Mouse (Mus musculus) heart, postnatal 4 days (tissue): Measurements from ENCODE around the gene Mn1. TPM values are rescaled to one million over a fixed set of nuclear protein-coding genes. Genes with fewer than 3 reads are reported as not detected.

Source experiments
- DNase-seq: peaks from one replicate; pipeline ENCODE4 v3.0.0; 2021
- total RNA-seq, 2 experiments: library from RNA; stranded (reverse); gene quantifications; 2 replicates each; pipeline ENCODE4 v1.2.3; 2021

Mn1 gene
- total RNA-seq, 2 experiments from 2014 or later, result 16.5 to 17.7 TPM

DNA sequence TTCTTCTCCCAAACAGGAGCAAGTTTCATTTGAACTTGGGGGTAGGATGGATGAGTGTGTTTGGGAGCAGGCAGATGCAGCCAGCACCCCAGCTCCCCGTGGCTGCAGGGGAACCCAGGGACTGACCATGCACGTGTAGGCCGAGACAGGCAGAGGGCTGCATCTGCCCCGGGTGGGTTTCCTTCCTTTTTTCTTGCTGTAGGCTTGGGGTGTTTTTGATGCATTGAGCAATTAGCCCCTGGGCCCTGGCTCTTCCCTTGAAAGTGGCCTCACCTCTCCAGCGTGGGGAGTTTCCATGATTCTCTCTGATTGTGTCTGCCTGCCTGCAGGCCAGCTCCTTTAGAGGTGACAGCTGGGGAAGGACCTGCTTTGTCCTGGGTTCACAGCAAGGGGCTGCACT, 15.7 kb downstream of the Mn1 start:
- no peak for DNase-seq

DNA sequence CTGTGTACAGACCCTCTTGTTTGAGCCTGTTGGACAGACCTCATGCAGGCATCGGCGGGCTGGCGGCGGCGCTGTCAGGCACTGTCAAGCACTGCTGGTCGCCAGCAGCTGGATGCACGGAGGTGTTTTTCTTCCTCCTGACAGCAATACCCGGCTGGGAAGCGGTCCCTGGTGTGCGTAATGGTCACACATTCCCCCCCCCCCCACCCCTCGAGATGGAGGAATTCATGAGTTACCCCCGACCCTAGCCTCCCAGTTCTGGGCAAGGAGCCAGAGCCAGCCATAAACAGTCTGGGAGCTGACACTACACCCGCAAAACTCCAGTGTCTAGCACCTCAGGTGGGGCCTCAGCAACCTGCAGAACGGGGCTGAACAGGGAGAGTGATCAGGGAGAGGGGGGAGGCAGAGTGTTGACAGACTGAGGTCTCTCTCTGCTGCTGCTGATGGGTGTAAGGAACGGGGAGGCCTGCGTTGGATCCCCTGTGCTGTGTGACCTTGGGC, 17.2 kb downstream of the Mn1 start:
- DNase-seq, result no peak

DNA sequence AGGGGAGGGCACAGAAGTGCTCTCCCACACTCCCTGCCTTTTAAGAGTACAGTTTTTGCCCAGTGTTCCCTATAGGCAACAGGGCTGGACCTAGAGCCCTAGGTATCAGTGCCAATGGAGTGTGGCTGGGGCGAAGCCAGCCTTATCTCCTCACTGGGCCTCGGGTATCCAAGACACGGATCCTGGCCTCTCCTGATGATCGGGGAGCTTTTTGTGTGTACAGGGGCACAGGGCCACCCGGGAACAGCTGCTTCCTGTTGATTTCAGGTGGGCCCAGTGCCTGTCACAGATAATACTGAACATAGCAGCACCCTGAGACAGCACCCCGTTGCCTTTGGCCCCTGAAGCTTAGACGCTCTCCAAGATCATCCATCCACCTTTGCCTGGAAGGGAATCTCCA, 19.1 kb downstream of the Mn1 start:
- no peak for DNase-seq

DNA sequence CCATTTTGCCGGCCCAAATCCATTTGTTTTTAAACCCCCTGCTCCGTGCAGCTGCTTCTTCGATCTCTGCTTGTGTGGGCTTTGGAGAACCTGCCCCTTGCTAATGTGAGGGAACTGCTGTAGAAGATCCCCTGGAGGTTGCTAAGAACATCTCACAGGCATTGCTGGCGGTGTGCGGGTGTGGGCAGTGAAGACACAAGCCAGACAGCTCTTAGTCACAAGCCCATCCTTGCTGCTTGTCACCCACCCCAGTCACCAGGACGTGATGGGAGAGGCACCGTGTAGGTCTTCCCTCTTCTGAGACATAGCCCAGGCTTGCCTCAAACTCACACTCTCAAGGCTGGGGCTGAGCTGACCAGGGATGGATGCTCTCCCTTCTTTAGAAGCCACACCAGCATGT, 20.0 kb downstream of the Mn1 start:
- DNase-seq, result no peak

DNA sequence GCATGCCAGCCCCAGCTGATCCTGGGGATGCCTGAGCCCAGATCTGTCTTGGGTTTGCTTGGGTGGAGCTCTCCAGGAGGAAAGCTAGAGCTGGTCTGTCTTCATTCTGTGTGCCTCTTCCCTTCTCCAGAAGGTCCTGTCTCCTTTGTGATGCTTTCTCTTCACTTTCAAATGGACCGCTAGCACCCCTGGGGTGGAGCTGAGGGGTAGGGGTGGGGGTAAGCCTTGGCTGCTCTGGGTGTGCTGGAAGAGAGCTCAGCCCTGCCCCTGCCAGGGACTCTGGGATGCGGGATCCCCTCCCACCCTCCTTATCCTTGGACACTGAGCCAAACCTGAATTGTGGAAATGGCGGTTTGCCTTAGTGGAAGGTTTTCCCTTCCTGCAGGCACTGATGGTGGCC, 21.2 kb downstream of the Mn1 start:
- DNase-seq, result no peak

DNA sequence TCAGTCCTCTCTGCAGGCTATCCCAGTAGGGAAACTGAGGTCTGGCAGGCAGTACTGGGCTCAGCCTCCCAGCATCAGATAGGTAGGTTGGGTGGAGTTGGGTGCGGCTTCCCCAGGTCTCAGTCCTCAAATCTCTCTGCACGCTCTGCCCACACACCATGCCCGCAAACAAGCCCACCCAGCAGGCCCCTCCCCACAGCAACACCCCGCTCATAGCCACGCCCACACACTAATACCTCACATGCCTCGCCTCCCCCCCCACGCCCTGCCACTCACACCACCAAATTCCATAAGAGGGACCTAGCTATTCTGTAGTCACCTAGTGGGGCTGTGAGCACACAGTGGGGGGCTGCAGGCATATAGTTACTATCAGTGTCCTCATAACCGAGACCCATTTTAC, 21.7 kb downstream of the Mn1 start:
- DNase-seq, result no peak

DNA sequence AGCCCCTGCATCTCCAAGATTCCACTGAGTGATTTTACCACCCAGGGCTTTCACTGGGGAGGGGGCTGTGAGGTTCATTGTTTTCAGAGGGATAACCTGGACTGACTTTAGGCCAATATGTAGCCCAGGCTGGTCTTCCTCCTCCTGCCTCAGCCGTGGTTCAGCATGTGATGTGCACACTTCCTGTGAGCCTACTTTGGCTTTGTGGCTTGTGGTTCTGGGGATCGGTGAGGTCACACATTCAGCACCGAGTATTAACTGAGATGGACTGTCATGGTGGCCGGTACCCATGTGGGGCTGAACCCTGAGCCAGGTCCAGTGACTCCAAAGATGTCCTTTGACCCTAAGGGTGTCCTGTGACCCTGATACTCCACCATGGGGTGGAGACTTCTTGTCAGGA, 23.1 kb downstream of the Mn1 start:
- no peak for DNase-seq

DNA sequence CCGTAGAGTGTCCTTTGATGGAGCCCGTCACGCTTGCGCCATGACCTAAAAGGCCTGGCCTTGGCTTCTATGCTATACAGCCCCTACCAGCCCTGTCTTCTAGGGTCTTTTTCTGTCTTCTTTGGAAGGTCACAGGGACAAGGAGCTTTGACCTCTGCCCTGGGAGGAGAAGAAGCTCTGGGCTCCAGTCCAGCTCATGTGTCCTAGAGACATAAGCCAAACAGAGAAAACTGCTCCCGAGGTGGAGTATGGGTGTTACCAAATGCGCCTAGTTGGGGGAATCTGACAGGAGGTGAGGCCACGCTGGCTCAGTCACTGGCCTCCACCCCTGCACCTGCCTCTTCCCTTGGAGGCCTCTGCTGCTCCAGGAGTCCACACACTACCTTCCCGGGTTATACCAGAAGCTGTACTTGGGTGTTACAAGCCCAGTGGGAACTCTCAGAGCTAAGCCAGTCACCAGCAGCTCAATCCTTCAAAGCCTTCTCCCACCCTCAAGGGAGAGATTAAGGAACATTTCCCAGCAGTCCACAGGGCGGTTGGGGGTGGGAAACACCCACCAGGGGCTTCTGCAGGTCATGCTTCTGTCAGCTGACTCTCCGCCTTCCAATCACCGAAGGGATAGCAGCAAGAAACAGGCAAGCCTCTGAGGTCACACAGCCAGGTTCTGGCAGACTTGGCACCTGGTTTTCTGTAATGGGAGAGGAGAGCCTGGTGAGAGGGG, 25.1 kb downstream of the Mn1 start:
- DNase-seq, result no peak

DNA sequence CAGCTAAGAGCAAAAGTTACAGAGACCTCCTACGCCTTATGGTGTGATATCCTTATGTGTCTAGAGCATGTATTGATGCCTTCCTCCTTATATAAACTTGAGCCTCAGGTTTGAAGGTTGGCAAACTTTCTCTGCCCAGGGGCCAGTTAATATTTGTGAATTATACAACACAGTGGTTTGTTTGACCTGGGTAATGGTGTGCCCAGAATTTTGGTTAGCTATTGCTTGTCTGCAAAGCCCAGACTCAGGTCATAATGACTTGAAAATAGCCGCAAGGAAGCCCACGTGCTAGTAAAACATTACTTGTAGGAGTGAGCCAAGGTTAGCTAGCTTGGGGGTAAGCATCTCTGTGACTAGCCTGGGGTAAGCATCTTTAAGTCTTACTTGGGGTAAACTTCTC, 26.5 kb downstream of the Mn1 start:
- DNase-seq, result no peak

DNA sequence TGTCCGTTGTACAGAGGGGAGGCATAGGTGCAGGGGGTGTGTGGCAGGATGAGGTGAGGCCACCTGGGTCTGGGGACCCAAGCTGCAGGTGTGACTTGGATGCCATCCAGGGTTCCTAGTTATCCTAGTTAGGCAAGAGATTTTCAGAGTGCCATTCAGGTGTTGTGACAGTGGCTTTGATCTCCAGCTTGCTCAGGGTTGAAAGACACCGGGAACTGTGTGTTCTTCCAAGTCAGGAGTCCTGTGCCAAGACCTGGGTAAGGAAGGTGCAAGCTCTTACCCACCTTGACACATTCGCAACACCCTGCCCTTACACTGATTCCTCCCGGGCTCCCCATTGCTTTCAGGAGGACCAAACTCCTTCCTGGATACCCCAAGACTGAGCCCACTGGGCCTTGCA, 27.2 kb downstream of the Mn1 start:
- DNase-seq, result no peak

DNA sequence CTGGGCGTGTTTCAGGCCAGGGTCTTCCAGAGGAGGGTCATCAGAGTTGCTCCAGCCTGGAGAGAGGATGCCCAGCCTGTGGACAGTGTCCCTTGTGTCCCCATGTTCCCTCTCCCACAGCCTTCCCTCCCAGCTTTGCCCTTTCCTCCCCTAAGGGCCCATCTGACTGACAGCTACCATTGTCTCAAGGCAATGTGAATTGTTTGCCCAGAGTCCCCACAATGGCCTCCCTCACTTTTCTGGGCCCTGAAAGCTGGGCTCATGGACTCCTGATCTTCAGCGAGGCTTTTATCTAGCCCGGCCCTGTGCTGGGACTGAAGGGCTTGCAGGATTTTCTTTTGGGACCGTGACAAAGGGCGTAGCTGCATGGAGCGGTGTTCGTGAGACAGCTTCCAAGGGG, 29.5 kb downstream of the Mn1 start:
- DNase-seq, result no peak

DNA sequence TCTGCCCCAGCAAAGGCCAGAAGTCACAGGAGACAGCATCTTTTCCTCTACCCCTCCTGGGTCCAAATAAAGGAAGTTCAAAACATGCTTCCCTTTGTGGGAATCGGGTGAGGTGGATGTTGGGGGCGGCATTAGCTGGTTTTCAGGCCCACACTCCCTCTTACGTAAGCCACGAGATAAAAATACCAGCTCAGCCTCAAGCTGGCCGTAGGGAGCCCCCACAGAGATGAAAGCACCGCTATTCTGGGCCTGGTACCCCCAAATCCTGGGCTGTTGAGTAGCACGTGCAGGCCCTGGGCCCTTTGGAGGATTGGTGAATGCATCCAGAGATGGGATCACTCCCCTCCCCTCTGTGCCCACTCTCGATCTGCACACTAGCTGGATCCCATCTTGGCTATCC, 32.5 kb downstream of the Mn1 start:
- no peak for DNase-seq

DNA sequence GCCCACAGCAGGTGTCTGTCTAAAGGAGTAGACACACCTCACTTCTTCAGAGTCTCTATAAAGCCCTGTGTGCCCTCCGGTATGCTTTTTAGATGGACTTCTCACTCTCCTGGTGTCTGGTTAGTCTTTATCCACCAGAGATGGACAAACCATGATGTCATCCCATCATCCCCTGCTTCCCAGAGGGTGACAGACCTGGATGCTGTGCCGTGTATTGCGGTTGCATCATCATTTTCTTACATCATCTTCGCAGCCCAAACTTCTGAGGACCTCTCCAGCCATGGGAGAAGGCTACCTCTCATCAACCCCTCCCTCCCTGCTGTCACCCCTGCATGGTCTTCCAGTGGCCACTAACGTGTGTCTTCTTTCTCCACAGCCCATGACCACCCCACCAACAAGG, 37.1 kb downstream of the Mn1 start:
- DNase-seq, result no peak

DNA sequence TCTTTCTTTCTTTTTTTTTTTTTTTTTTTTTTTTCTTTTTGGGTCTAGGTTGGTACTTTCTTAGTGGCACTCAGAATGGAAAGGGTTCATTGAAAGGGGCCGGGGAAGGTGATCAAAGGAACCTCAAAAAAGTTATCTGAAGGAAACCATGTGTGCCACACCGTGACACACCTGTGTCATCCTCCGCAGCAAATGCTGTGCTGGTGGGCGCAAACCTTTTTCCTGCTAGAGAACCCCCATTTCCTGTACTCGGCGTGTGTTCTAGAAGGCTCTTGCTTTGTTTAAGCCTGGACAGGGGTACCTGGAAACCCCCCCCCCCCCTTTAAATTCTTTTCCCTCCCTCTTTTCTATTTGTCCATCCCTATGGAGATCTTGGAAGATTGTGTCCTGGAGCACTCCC, 37.7 kb downstream of the Mn1 start:
- DNase-seq, result no peak

DNA sequence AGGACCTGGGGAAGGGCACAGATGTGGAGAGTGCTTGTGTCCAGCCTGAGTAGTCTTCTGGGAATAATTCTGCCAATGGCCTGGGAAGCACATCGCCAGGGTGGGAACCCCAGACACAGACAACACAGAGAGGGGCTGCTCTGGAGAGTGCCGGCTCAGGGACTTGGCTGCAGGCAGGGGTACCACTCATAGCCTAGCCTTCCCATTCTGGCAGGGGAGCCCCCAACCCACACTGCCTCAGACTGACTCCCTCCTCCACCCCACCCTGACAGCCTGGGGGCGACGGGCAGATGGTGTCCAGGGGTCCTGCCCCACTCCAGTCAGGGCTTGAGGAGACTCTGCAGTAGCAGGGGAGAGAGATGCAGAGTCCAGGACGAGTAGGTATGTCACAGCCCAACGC, 41.5 kb downstream of the Mn1 start:
- no peak for DNase-seq

DNA sequence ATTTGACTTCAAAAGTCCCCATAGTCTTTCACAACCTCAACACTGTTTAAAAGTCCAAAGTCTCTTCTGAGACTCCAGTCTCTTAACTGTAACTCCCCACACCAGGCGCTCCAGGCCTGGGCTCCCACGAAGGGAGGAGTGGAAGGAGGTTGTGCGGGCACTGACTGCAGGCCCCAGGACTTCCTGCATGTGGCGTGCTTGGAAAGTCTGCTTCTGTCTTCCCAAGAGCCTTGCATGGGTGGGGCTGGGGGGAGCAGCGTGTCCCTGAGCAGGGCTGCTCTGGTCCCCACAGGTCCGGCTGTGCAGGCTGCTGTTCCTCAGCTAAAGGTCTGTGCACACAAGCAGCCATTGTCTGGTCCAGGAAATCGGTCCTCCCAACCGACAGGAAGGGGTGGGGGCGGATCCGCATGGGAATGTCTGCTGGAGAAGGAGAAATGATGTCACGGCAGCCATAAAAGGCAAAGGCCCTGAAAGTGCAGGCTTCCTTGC, 48.7 kb downstream of the Mn1 start:
- DNase-seq, result peak; percentile 80

DNA sequence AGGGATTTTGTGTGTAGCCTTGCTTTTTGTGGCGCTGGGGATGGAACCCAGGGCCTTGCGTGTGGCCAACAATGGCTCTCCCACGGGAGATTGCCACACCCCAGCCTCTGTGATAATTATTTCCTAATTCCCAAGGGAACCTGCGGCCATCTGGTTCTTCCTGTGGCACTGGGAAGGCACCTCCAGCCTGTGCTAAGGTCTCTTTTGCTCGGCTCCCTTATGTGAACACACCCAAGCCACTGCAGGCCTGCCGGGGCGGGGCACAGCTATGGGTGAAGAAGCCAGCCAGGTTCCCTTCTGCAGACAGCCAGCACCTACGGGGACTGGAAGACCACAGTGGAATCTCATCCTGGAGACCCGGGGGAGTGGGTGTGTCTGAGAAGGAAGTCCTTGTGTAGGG, 49.3 kb downstream of the Mn1 start:
- peak; percentile 25 for DNase-seq

DNA sequence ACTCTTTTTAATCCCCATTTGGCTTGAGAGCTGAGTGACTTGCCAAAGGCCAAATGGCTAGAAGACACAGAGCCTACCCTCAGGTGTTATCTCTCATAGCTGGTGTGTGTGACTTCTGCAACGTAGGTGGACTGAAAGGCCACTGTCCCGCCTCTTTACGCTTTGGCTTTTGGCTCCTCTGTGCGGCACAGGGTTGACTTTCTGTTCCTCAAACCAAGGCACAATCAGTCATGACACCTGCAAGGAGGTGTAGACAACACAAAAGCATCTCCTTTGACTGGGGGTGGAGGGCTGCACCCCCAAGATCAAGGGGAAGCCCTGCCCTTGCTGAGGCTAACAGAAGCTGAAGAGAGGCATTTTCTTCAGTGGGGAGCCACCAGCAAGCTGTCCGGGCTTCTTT, 50.5 kb downstream of the Mn1 start:
- DNase-seq, result no peak

DNA sequence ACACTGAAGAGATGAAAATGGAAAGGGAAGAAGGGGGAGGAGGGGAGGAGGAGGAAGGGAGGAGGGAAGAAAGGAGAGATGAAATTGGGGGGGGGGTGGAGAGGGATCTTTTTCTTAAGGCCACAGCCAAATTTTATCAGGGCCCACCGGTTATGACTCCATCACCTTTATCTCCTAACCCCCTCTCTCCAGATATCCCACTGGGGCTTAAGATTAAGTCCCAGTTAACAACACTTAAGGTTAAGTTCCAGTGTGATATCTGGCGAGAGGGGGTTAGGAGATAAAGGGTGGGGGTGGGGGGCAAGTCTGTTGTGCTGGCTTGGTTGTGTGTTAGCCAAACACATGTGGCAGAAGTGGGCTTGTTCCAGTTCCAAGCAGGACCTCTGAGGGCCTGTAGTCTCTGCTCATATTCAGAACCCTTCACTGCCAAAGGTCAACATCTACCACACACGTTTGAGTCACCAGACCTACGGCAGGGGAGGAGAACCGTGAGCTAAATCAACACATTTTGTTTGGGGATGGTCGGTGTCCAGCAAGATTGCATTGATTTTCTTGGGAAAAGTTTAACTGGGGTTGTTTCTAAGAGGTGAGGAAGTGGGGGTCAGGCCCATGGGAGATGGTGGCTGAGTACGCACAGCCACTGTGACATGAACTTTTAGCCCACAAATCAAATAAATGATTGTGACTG, 52.2 kb downstream of the Mn1 start:
- no peak for DNase-seq

DNA sequence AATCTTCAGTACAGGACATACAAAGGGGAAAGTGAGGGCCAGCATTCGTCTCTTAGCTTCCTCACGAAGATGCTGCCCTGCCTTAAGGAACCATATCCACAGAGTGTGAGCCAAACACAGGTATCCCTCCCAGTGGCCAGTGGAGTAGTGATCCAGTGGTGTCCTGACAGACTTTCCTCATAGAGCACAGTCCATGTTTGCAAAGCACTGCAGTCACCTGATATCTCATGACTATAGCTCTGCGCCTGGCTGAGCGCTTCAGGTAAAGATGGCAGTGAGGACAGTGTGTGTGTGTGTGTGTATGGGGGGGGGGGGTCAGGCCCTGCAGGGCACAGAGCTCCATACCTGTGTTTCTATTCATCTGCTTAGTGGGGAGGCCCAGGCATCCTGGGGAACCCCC, 53.7 kb downstream of the Mn1 start:
- DNase-seq, result no peak

DNA sequence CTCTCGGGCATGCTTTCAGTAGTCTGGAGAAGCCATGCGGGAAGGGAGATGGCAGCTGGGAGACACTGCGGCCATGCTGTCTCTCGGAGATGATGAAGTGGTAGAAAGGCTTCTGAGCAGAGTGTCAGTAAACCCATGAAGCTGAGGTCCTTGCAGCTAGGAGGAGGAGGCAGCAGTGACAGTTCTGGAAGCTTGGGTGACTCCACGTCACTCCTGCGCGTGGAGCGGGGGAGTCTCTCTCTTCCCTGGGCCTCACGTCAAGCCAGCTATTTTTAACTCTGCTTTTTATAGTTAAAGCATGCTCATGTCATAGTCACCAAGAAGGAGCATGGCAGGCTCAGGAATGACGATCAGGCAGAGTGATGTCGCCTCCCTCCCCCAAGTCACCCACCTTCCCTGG, 56.3 kb downstream of the Mn1 start:
- peak; percentile 62 for DNase-seq

DNA sequence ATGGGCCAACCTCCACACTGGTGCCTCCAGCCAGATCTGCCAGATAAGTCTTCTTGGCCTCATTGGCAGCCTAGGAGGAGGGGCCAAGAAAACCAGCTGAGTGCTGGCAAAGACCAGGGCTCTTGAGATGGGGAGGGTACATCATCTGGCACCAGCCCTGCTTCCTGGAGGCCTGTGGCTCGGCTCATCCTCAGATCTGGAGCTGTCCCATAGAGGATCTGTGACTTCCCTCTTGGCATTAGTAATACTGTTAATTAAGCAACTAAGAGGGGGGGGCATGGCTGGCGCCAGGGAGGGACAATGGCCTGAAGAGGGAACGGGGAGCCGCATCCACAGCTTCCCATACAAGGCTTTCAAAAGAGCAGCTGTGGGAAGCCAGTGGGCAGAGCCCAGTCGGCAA, 58.6 kb downstream of the Mn1 start:
- DNase-seq, result no peak

DNA sequence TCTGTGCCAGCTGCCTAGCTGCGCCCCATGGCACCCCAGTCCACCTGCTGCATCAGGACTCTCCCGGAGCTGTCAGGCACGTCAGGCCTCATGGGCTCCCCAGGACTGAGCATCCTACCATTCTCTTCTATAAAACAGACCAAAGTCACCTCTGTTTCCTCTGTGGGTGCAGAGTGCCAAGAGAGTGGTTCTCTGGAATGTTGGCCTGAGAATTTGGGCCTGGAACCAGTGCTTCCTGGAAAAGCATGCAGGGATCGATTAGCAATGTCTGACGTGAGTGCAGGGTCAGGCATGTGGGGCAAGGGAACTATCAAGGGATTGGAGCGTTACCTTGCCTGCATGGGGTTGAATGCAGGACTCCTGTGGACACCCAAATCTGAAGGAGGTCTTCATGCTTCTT, 59.0 kb downstream of the Mn1 start:
- DNase-seq, result no peak

DNA sequence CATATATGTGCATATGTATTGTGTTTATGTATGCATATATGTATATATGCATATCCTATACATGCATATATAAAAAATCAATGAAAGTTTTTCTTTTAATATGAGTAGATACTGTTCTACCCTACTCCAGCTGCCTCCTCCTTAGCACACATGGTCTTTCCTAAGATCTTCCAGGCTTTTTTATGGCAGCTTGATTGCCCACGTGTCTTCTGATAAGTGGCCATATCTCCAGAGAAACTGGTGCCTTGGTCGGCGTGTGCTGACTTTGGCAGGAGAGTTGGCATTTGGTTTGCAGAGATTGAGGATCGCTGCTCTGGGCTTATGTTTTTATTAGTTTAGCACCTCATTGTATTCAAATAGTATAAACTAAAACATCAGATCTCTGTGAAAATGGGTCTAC, 68.7 kb downstream of the Mn1 start:
- no peak for DNase-seq
